Mouse (Mus musculus) forebrain, embryonic 11.5 days (tissue): ENCODE measurements around the gene Pip5k1b. TPM values are rescaled to one million over a fixed set of nuclear protein-coding genes. Genes with fewer than 3 reads are reported as not detected.

Experiments
- ATAC-seq: fragments of 200-750 bp; cut with Nextera tagmentation; replicated peaks from 2 replicates; pipeline ENCODE4 v1.8.0; 2017; ENCODE audit warnings: moderate TSS enrichment; ENCODE audit not compliant: low FRiP score
- DNase-seq: peaks from one replicate; pipeline ENCODE4 v3.0.0-alpha.2; 2017; ENCODE audit warnings: low spot score
- H3K27ac ChIP-seq: fragments of 300-500 bp; sonication (generic); 2 replicates; pipeline ENCODE4 v1.5.1; 2014; ENCODE audit warnings: low read depth, low read length
- H3K27me3 ChIP-seq: fragments of 300-500 bp; sonication (generic); 2 replicates; pipeline ENCODE4 v1.6.1; 2014; ENCODE audit warnings: mild to moderate bottlenecking, low read length, mixed read lengths; ENCODE audit not compliant: control insufficient read depth, insufficient read depth
- H3K36me3 ChIP-seq: fragments of 300-500 bp; sonication (generic); 2 replicates; pipeline ENCODE4 v1.6.1; 2014; ENCODE audit warnings: mild to moderate bottlenecking, low read length, moderate library complexity, mixed read lengths; ENCODE audit not compliant: control insufficient read depth, insufficient read depth
- H3K4me1 ChIP-seq: fragments of 300-500 bp; sonication (generic); replicated peaks from 2 replicates; pipeline ENCODE4 v1.6.1; 2014; ENCODE audit warnings: low read length, mixed read lengths; ENCODE audit not compliant: control insufficient read depth, insufficient read depth
- H3K4me2 ChIP-seq: fragments of 300-500 bp; sonication (generic); 2 replicates; pipeline ENCODE4 v1.6.1; 2014; ENCODE audit warnings: low read depth, mild to moderate bottlenecking, low read length, moderate library complexity, mixed read lengths; ENCODE audit not compliant: severe bottlenecking
- H3K4me3 ChIP-seq: fragments of 300-500 bp; sonication (generic); 2 replicates; pipeline ENCODE4 v1.5.1; 2014; ENCODE audit warnings: low read depth, low read length
- H3K9ac ChIP-seq: fragments of 300-500 bp; sonication (generic); 2 replicates; pipeline ENCODE4 v1.6.1; 2014; ENCODE audit warnings: low read length
- H3K9me3 ChIP-seq: fragments of 300-500 bp; sonication (generic); 2 replicates; pipeline ENCODE4 v1.6.1; 2016; ENCODE audit warnings: low read length, mixed read lengths; ENCODE audit not compliant: control insufficient read depth
- WGBS: fragments of 180-500 bp; shearing (Covaris S2); extraction: QIAGEN DNeasy Blood & Tissue Kit; methylation state at CpG from one replicate; pipeline ENCODE4 v1.1.7; 2014; 5-methylcytosine and 5-hydroxymethylcytosine counted together
- polyA plus RNA-seq: library from polyadenylated mRNA; unstranded; fragments of >200 nt; fragmentation: Nextera tagmentation; extraction: Ambion mirVana; gene quantifications from 2 replicates; pipeline ENCODE4 v1.2.1, GENCODE M21; 2014

Gene Pip5k1b
- polyA plus RNA-seq, 1 experiment from 2014 or later: 2.2 TPM

- H3K27ac ChIP-seq: no peak overlapping the region
- no peak overlapping the region for H3K4me3 ChIP-seq
- H3K9ac ChIP-seq: no peak overlapping the region
- no peaks in the 10 kb centered on the region for H3K9me3 ChIP-seq
- H3K4me1 ChIP-seq: no peaks in the 10 kb centered on the region
- 91% methylated on average over 5 of the region's 5 CpGs for WGBS
- H3K27me3 ChIP-seq: no peaks in the 10 kb centered on the region
- H3K4me2 ChIP-seq: no peak overlapping the region
- no peak for ATAC-seq
- no peaks in the 10 kb centered on the region for H3K36me3 ChIP-seq
- DNase-seq: no peak
Observed at GRCm38 (mm10) chr19:24527613-24527948, 28.1 kb downstream of the Pip5k1b start.

- H3K9ac ChIP-seq: no peak overlapping the region
- H3K4me3 ChIP-seq: no peak overlapping the region
- no peak for ATAC-seq
- WGBS: 84% methylated on average over 15 of the region's 15 CpGs
- no peak overlapping the region for H3K4me2 ChIP-seq
- H3K9me3 ChIP-seq: no peaks in the 10 kb centered on the region
- H3K27me3 ChIP-seq: no peaks in the 10 kb centered on the region
- H3K4me1 ChIP-seq: no peaks in the 10 kb centered on the region
- no peak for DNase-seq
- H3K36me3 ChIP-seq: no peaks in the 10 kb centered on the region
- H3K27ac ChIP-seq: no peak overlapping the region
Observed at GRCm38 (mm10) chr19:24526731-24527612, 28.7 kb downstream of the Pip5k1b start.

GRCm38 (mm10) chr19:24523476-24524313, 32.0 kb downstream of the Pip5k1b start:
- no peaks in the 10 kb centered on the region for H3K36me3 ChIP-seq
- no peak overlapping the region for H3K4me2 ChIP-seq
- H3K9me3 ChIP-seq: no peaks in the 10 kb centered on the region
- no peak overlapping the region for H3K4me3 ChIP-seq
- 80% methylated on average over 15 of the region's 15 CpGs for WGBS
- DNase-seq: no peak
- no peaks in the 10 kb centered on the region for H3K27me3 ChIP-seq
- no peaks in the 10 kb centered on the region for H3K4me1 ChIP-seq
- no peak for ATAC-seq
- H3K27ac ChIP-seq: no peak overlapping the region
- no peak overlapping the region for H3K9ac ChIP-seq

GRCm38 (mm10) chr19:24521997-24522396, 33.7 kb downstream of the Pip5k1b start:
- Histone ChIP-seq H3K9ac (no peak overlapping the region), H3K4me1 (no peaks in the 10 kb centered on the region), H3K9me3 (no peaks in the 10 kb centered on the region), H3K27me3 (no peaks in the 10 kb centered on the region), H3K36me3 (no peaks in the 10 kb centered on the region), H3K27ac (no peak overlapping the region), H3K4me2 (no peak overlapping the region), H3K4me3 (no peak overlapping the region)
- ATAC-seq (no peak), DNase-seq (no peak)
- 91% methylated on average over 7 of the region's 7 CpGs for WGBS

- ATAC-seq (no peak), DNase-seq (no peak)
- WGBS: 88% methylated on average over 9 of the region's 9 CpGs
- no peak overlapping the region for H3K27ac ChIP-seq
- no peaks in the 10 kb centered on the region for H3K9me3 ChIP-seq
- no peaks in the 10 kb centered on the region for H3K27me3 ChIP-seq
- H3K4me2 ChIP-seq: no peak overlapping the region
- H3K4me3 ChIP-seq: no peak overlapping the region
- no peaks in the 10 kb centered on the region for H3K36me3 ChIP-seq
- no peak overlapping the region for H3K9ac ChIP-seq
- no peaks in the 10 kb centered on the region for H3K4me1 ChIP-seq
Observed at GRCm38 (mm10) chr19:24521146-24521545, 34.5 kb downstream of the Pip5k1b start.

- Histone ChIP-seq H3K27ac (no peak overlapping the region), H3K4me2 (no peak overlapping the region), H3K4me3 (no peak overlapping the region), H3K9ac (no peak overlapping the region), H3K36me3 (no peaks in the 10 kb centered on the region), H3K9me3 (no peaks in the 10 kb centered on the region), H3K27me3 (no peaks in the 10 kb centered on the region), H3K4me1 (no peaks in the 10 kb centered on the region)
- ATAC-seq (no peak), DNase-seq (no peak)
- 91% methylated on average over 6 of the region's 6 CpGs for WGBS
Observed at GRCm38 (mm10) chr19:24519732-24520409, 35.8 kb downstream of the Pip5k1b start.

- Histone ChIP-seq H3K36me3 (no peaks in the 10 kb centered on the region), H3K4me2 (no peak overlapping the region), H3K27ac (no peak overlapping the region), H3K9ac (no peak overlapping the region), H3K9me3 (no peaks in the 10 kb centered on the region), H3K4me3 (no peak overlapping the region), H3K27me3 (no peaks in the 10 kb centered on the region), H3K4me1 (no peaks in the 10 kb centered on the region)
- ATAC-seq: no peak
- no peak for DNase-seq
Observed at GRCm38 (mm10) chr19:24518384-24518783, 37.3 kb downstream of the Pip5k1b start.

- Histone ChIP-seq H3K4me3 (no peak overlapping the region), H3K4me2 (no peak overlapping the region), H3K27ac (no peak overlapping the region), H3K4me1 (no peaks in the 10 kb centered on the region), H3K36me3 (no peaks in the 10 kb centered on the region), H3K27me3 (no peaks in the 10 kb centered on the region), H3K9me3 (no peaks in the 10 kb centered on the region), H3K9ac (no peak overlapping the region)
- no peak for DNase-seq
- WGBS: 89% methylated on average over 7 of the region's 7 CpGs
- no peak for ATAC-seq
Observed at GRCm38 (mm10) chr19:24517057-24517456, 38.6 kb downstream of the Pip5k1b start.
